Mouse (Mus musculus): ENCODE results near the gene Lsm12. TPM values are rescaled to one million over a fixed set of nuclear protein-coding genes. Genes with fewer than 3 reads are reported as not detected.

Lsm12 gene
- polyA plus RNA-seq, 1 experiment from 2014 or later = 79.9 TPM

DNA sequence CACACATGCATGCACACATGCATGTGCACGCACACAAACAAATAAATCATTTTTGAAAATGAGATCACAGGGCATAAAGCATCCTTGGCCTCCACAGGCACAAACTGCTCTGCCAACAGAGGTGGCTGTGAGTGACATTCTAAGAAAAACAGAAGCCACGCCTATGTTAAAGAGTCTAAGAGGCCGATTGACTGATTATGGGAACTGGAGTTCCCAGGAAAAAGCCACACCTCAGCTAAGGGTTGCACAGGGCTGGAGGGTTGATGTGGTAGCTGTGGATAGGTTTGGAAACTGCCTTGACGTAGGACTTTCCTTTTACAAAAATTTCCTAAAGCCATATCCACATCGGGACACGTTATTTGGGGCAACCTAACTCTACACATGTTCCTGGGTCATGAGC, 67.7 kb downstream of the Lsm12 start:
- Histone ChIP-seq H3K9me3 (ENCODE audit: low read length) (no peaks in the 10 kb centered on the region), H3K4me1 (ENCODE audit: insufficient read depth, low read depth, low read length) (no peaks in the 10 kb centered on the region), H3K27ac (ENCODE audit: low read length) (no peak overlapping the region), H3K4me2 (replicated peaks; ENCODE audit: low read depth, low read length) (no peak overlapping the region), H3K27me3 (replicated peaks; ENCODE audit: insufficient read depth, low read length) (no peaks in the 10 kb centered on the region), H3K4me3 (ENCODE audit: low read depth, low read length) (no peak overlapping the region), H3K36me3 (ENCODE audit: insufficient read depth, low read length) (no peaks in the 10 kb centered on the region), H3K9ac (replicated peaks; ENCODE audit: low read depth) (no peak overlapping the region)
- no peak for TF ChIP-seq EP300 (IDR thresholded peaks at IDR 0.05)
- no peak for TF ChIP-seq CTCF (IDR thresholded peaks at IDR 0.05)
- DNase-seq (ENCODE audit: low spot score) (no peak), ATAC-seq (no peak)
- 64% methylated on average over 6 of the region's 6 CpGs for WGBS

DNA sequence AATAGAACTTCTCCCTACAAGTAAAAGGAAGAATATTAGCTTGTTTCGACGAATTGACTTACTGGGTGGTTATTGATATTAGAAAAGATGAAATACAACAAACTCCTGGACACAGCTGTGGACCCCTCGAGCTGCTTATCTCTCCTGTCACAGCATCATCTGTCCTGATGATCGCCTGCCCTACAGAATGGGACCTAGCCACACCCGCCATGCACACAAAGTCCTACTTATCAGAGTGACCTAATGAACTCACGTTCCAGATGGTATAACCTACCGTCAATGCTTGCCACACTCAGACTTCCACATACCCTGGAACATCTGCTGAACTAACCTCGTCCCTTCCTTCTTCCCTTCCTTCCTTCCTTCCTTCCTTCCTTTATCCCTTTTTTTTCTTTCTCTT, 68.9 kb downstream of the Lsm12 start:
- no peak overlapping the region for H3K4me2 ChIP-seq (replicated peaks; ENCODE audit: low read depth, low read length)
- H3K36me3 ChIP-seq (ENCODE audit: insufficient read depth, low read length) = no peaks in the 10 kb centered on the region
- no peak overlapping the region for H3K9ac ChIP-seq (replicated peaks; ENCODE audit: low read depth)
- WGBS = 37% methylated on average over 8 of the region's 8 CpGs
- ATAC-seq (no peak), DNase-seq (ENCODE audit: low spot score) (no peak)
- no peaks in the 10 kb centered on the region for H3K9me3 ChIP-seq (ENCODE audit: low read length)
- H3K4me1 ChIP-seq (ENCODE audit: insufficient read depth, low read depth, low read length) = no peaks in the 10 kb centered on the region
- no peak overlapping the region for H3K27ac ChIP-seq (ENCODE audit: low read length)
- H3K4me3 ChIP-seq (ENCODE audit: low read depth, low read length) = no peak overlapping the region
- TF ChIP-seq CTCF (IDR thresholded peaks at IDR 0.05) = no peak
- no peak for TF ChIP-seq EP300 (IDR thresholded peaks at IDR 0.05)
- no peaks in the 10 kb centered on the region for H3K27me3 ChIP-seq (replicated peaks; ENCODE audit: insufficient read depth, low read length)

Small RNA genes lying within 50 kb of the gene (microRNA-seq; reads per million reads assigned to microRNA genes)
- not detected for gene Mir8101

Other genes with a start within 250 kb of the Lsm12 start
- 0.06 TPM in 1 of 2 replicates, not detected in the other for gene Sost, start 218.3 kb downstream of the Lsm12 start, polyA plus RNA-seq (2015; fragmentation: Nextera tagmentation; extraction: Ambion mirVana)
- 0.20 TPM in 1 of 2 replicates, not detected in the other for gene Cfap97d1, start 201.0 kb downstream of the Lsm12 start, polyA plus RNA-seq (2015; fragmentation: Nextera tagmentation; extraction: Ambion mirVana)
- gene Dusp3, start 198.3 kb downstream of the Lsm12 start, polyA plus RNA-seq (2015; fragmentation: Nextera tagmentation; extraction: Ambion mirVana) = 78.2 and 80.0 TPM in 2 replicates
- 0.84 and 2.2 TPM in 2 replicates for gene Mpp3, start 156.8 kb downstream of the Lsm12 start, polyA plus RNA-seq (2015; fragmentation: Nextera tagmentation; extraction: Ambion mirVana)
- gene Cd300lg, start 143.8 kb downstream of the Lsm12 start, polyA plus RNA-seq (2015; fragmentation: Nextera tagmentation; extraction: Ambion mirVana) = 2.1 and 2.4 TPM in 2 replicates
- 3.9 TPM in 2 replicates for gene Mpp2, start 96.8 kb downstream of the Lsm12 start, polyA plus RNA-seq (2015; fragmentation: Nextera tagmentation; extraction: Ambion mirVana)
- 2.6 and 4.2 TPM in 2 replicates for gene Ppy, start 84.0 kb downstream of the Lsm12 start, polyA plus RNA-seq (2015; fragmentation: Nextera tagmentation; extraction: Ambion mirVana)
- gene Pyy, start 77.5 kb downstream of the Lsm12 start, polyA plus RNA-seq (2015; fragmentation: Nextera tagmentation; extraction: Ambion mirVana) = not detected in 2 replicates
- gene Nags, start 39.8 kb downstream of the Lsm12 start, polyA plus RNA-seq (2015; fragmentation: Nextera tagmentation; extraction: Ambion mirVana) = 0.91 and 1.4 TPM in 2 replicates
- gene Tmem101, start 28.9 kb downstream of the Lsm12 start, polyA plus RNA-seq (2015; fragmentation: Nextera tagmentation; extraction: Ambion mirVana) = 17.6 and 18.9 TPM in 2 replicates
- 15.8 and 16.7 TPM in 2 replicates for gene G6pc3, start 4.3 kb upstream of the Lsm12 start, polyA plus RNA-seq (2015; fragmentation: Nextera tagmentation; extraction: Ambion mirVana)
- 65.6 and 79.0 TPM in 2 replicates for gene Hdac5, start 44.9 kb upstream of the Lsm12 start, polyA plus RNA-seq (2015; fragmentation: Nextera tagmentation; extraction: Ambion mirVana)
- gene BC030867, start 63.6 kb upstream of the Lsm12 start, polyA plus RNA-seq (2015; fragmentation: Nextera tagmentation; extraction: Ambion mirVana) = 0.88 and 1.3 TPM in 2 replicates
- gene Asb16, start 83.4 kb upstream of the Lsm12 start, polyA plus RNA-seq (2015; fragmentation: Nextera tagmentation; extraction: Ambion mirVana) = not detected in 2 replicates
- gene Tmub2, start 99.6 kb upstream of the Lsm12 start, polyA plus RNA-seq (2015; fragmentation: Nextera tagmentation; extraction: Ambion mirVana) = 46.1 and 47.4 TPM in 2 replicates
- 9.6 and 10.2 TPM in 2 replicates for gene Atxn7l3, start 111.3 kb upstream of the Lsm12 start, polyA plus RNA-seq (2015; fragmentation: Nextera tagmentation; extraction: Ambion mirVana)
- 53.7 and 60.9 TPM in 2 replicates for gene Ubtf, start 134.4 kb upstream of the Lsm12 start, polyA plus RNA-seq (2015; fragmentation: Nextera tagmentation; extraction: Ambion mirVana)
- 9.7 and 9.8 TPM in 2 replicates for gene Slc4a1, start 180.9 kb upstream of the Lsm12 start, polyA plus RNA-seq (2015; fragmentation: Nextera tagmentation; extraction: Ambion mirVana)
- gene Rundc3a, start 208.1 kb upstream of the Lsm12 start, polyA plus RNA-seq (2015; fragmentation: Nextera tagmentation; extraction: Ambion mirVana) = 1.7 and 1.9 TPM in 2 replicates
- 214 TPM in 2 replicates for gene Slc25a39, start 222.7 kb upstream of the Lsm12 start, polyA plus RNA-seq (2015; fragmentation: Nextera tagmentation; extraction: Ambion mirVana)
- gene Grn, start 245.0 kb upstream of the Lsm12 start, polyA plus RNA-seq (2015; fragmentation: Nextera tagmentation; extraction: Ambion mirVana) = 215 and 223 TPM in 2 replicates

Data from lung, postnatal 0 days (tissue).